Mouse (Mus musculus): ENCODE measurements at regions not wholly inside any gene's neighbourhood (a gene's known extent, or its start where the extent isn't known, plus 50 kb on each side); places are given as distances from the start of the nearest gene placed in this dataset.

DNA sequence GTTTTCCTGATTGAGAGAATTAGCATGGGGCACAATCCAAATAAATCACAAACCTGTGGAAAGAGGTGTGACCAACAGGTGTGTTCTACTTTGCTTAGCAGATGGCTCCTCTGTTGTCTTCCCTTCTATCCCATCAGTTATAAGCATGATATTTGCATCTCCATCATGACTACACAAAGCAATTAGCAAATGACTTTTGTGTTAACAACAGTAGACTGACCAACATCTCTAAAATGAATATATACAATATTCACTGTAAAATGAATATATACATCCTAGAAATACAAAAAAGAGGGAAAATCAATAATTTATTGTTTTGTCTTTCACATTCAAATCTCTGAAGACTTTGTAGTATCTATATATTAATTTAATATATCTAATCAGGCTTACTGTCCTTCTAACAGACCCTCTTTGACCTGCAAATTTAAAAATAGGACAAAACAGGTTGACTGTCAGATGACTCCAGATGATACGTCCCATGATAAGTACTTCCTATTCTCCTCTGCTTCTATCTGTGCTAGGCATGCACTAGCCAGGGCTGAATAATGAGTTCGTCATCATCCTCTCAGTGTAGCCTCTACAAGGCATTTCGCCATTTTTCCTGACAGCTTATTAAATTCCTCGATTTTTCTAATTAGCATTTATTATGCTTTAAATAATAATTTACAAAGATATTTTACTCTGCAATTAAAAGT, 519.5 kb upstream of the Cited2 start:
- no peak for DNase-seq (ENCODE audit: low spot score)

DNA sequence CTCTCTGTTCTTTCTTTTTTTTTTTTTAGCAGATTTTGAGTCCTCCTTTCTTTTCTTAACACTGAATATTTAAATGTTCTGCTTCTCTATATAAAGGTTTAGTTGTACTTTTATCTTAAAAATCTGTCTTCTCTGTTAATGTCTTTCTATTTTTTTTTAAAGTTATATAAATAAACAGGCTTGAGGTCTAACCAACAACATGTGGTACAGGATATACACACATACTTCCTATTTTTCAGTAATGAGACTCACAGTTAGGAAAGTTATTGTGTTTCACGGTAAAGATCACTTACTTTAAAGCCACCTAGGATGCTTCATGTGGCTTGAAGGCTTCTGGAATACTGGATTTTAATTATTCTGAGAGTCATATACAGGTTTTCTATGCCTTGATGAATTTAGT, 518.9 kb upstream of the Cited2 start:
- no peak for DNase-seq (ENCODE audit: low spot score)

- DNase-seq (ENCODE audit: low spot score) = peak; percentile 68
These were observed 510.3 kb upstream of the Cited2 start for GRCm38 (mm10) chr10:17212551-17213309.

- DNase-seq (ENCODE audit: low spot score) = peak; percentile 65
These were observed 509.5 kb upstream of the Cited2 start for GRCm38 (mm10) chr10:17213310-17214064.

DNA sequence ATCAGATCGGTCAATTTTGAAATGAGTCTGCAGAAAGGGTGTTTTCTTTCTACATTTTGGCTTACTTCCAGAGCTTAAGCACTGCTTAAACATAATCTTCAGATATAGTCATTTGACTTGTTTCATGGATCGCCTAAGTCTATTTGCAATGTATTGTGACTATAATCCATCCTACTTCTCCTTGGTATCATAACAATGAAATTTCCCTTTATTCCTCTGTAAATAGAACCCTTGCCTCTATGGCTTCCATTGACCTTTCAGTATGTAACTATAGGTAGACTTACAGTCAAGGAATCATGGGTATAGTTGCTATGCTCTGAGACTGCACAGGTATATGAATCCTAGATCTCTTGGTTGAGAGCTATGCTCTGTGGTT, 509.0 kb upstream of the Cited2 start:
- DNase-seq (ENCODE audit: low spot score) = no peak

DNA sequence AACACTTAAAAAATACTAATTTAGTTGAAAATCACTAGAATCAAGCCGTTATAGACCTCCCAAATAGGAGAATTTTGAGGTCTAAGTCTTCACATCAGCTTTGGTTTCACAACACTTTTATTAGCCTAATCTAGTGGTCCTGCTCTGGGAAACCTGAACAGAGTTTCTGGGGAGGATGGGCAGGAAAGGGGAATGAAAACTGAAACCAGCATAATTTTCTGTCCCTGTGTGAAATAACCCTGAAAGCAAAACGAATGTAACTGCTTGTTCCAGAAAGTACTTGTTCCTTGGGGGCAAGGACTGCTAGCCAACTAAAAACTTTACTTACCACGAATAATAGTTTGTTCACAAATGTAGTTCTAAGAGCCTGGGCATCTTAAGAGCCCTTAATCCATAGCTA, 508.0 kb upstream of the Cited2 start:
- no peak for DNase-seq (ENCODE audit: low spot score)

DNA sequence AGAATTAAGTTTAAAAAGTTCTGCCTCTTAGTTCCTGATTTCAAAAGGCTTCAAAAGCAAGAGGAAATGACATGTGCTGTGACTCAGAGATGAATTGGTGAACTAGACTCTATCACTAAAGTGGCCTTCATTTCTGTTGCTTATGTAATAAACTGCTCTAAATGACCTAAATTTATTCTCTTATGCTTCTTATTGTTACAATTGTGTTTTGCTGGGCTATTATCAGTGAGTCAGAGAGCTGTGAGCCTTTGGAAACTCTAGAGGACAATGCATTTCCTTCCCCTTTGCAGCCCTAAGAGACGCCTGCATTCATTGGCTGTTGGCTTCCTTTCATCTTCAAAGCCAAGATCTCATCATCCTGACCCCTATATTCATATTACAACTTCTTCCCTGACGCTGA, 501.5 kb upstream of the Cited2 start:
- DNase-seq (ENCODE audit: low spot score) = no peak

DNA sequence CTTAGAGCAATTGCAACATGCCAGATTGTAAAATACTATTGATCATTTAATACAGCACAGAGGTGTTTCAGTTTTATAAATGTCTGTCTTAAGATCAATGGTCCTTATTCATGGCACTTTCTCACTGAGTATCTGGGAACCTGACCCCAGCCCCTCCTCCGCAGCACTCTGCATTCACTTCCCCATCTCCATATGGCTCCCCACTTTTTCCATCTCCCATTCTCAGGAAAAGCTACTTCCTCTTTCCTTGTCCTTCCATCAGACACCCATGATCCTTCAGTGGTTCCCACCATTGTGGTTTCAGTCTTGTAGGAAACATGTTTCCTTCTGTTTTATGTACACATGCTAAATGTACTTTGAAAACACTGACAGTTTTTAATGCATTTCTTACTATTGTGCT, 497.3 kb upstream of the Cited2 start:
- no peak for DNase-seq (ENCODE audit: low spot score)

GRCm38 (mm10) chr10:17230040-17230818, 492.8 kb upstream of the Cited2 start:
- DNase-seq (ENCODE audit: low spot score) = peak; percentile 82

- peak; percentile 53 for DNase-seq (ENCODE audit: low spot score)
These were observed 486.9 kb upstream of the Cited2 start for GRCm38 (mm10) chr10:17235955-17236650.

DNA sequence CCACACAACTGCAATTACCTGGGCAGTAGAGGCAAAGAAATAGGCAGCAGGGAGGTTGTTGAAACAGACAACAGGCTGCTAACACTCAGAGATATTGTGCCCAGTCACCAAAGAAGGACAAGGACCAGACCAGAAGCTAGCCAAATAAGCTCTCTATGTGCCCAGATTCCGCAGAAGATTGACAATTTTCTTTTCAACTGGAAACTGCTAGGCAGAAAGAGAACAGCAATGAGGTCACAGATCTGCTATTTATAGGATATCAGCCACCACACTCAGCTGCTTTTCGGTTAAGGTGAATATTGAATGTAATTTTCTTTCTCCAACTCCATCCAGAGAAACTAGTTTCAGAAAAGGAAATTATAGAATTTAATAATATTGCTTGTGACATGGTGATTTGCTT, 486.3 kb upstream of the Cited2 start:
- no peak for DNase-seq (ENCODE audit: low spot score)

GRCm38 (mm10) chr10:17237463-17237862, 485.6 kb upstream of the Cited2 start:
- no peak for DNase-seq (ENCODE audit: low spot score)

- DNase-seq (ENCODE audit: low spot score) = peak; percentile 77
These were observed 484.8 kb upstream of the Cited2 start for GRCm38 (mm10) chr10:17237918-17238850.

DNA sequence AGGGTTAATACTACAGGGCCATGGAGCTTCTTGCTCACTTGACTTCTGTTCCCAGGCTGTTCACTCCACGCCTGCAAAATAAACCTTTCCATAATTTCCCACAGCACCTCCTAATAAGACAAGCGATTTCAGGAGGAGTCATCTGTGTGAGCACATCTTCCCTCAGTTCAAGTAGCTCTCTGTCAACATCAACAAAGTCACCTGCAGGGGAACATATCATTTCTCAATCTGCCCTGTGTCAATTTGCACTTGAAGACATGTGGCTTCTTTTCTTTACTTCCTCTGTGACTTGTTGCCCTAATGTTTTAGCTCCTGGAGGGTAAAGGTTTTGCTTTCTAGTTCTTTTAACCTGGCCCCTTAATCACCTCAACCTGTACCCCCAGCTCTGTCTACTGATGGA, 474.7 kb upstream of the Cited2 start:
- DNase-seq (ENCODE audit: low spot score) = no peak

- no peak for DNase-seq (ENCODE audit: low spot score)
These were observed 470.0 kb upstream of the Cited2 start for GRCm38 (mm10) chr10:17253040-17253439.

- no peak for DNase-seq (ENCODE audit: low spot score)
These were observed 462.9 kb upstream of the Cited2 start for GRCm38 (mm10) chr10:17260154-17260553.

GRCm38 (mm10) chr10:17260615-17261014, 462.4 kb upstream of the Cited2 start:
- no peak for DNase-seq (ENCODE audit: low spot score)

DNA sequence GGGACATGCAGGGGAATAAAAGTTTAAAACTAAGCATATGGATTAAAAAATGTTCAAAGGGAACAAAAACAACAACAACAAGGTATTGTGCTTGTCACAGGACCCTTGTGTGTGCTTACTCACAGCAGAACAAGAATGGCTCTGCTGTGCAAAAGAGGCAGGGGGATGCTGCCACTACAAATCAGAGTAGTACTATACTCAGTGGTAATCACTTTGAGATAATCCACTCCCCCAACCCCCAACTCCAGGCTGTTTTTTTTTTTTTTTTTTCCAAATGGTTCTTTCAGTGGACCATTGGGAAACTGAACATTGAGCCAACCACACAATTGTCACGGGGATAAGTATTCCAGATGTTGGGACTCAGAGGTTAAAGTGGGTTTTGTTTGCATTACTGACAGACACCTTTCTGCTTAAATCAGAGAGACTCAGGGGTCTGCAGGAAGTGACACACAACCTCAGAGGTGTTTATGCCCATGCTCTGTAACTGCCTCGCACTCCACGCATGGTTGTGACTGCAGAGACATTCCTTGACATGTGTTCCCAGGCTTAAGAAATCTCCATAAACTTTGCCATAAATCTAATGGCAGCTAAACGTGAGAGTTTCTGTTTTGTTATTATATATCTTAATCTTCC, 461.7 kb upstream of the Cited2 start:
- DNase-seq (ENCODE audit: low spot score) = no peak

- DNase-seq (ENCODE audit: low spot score) = no peak
These were observed 461.2 kb upstream of the Cited2 start for GRCm38 (mm10) chr10:17261825-17262205.

DNA sequence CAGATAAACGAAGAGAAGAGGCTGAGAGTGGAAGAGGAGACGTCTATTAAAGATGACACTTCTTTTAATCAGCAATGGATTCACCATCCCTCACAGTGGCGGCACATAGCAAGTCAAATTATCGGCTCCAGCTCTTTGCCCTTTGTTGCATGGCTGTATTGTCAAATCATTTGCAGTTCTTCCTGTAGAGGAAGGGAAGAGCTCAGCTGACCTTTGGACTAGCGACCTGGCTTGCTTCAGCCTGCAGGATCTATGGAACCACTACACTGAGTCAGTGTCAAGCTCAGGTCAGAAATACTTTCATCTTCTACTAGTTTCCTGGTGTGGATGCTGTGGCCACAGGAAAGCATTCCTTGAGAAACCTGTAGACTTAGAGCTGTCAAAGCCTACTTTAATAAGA, 450.4 kb upstream of the Cited2 start:
- no peak for DNase-seq (ENCODE audit: low spot score)
